Mouse (Mus musculus): ENCODE measurements around the gene Ms4a7. TPM values are rescaled to one million over a fixed set of nuclear protein-coding genes. Genes with fewer than 3 reads are reported as not detected.

Ms4a7 gene
- polyA plus RNA-seq (2015; fragmentation: Nextera tagmentation; extraction: Ambion mirVana), result 3.9 and 4.3 TPM in 2 replicates

DNA sequence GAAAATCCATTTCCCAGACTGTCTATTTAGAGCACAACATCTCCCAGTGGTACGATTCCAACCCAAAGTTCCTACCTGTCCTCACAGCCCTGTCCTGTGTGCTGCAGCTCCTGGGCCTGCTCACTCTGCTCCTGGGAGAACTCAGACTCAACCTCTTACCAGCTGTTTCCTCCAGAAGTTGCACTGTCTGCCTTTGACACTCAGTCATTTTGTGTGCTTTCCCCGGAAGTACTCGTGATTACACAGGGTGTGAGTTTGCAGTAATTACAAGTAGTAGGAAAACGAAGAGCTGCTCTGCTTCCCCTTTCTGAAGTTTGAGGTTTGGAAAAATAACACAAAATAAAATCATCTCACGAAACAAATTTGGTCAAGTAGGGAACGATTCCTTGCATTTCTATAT lies at the start of gene Ms4a7:
Gene Ms4a7, minus strand, starts transcription at position 215 of the 400 bp plus-strand sequence.
- Histone ChIP-seq H3K4me3 (no peak within 1 kb of the TSS), H3K4me1 (replicated peaks) (no peaks in the 10 kb centered on the region), H3K4me2 (no peak within 1 kb of the TSS), H3K9ac (no peak within 1 kb of the TSS), H3K9me3 (no peaks in the 10 kb centered on the region), H3K36me3 (no peaks in the 10 kb centered on the region), H3K27me3 (no peaks in the 10 kb centered on the region), H3K27ac (replicated peaks) (no peak within 1 kb of the TSS)
- no peak for ATAC-seq (ENCODE audit: low read depth)
- 86% methylated on average over 6 of the region's 6 CpGs for WGBS

DNA sequence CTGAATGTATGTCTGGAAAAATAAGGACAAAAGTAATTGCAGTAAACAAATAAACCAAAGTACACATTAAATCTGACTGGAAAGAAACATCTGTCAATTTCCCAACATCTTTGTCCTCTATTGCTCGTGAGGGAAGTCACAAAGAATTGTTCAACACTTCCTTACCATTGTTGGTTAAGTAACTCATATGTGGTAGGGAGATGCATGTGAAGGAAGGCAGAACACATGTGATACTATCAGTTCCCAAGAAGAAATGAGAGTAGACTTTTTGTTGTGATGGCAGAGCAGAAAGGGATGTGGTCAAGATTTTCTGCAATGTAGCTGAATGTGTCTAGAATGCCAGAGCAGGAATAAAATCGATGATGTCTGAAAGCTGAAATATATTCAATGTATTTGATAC lies 40.5 kb upstream of the Ms4a7 start:
- no peak for ATAC-seq (ENCODE audit: low read depth)
- H3K4me1 ChIP-seq (replicated peaks), result no peaks in the 10 kb centered on the region
- no peaks in the 10 kb centered on the region for H3K27me3 ChIP-seq
- H3K4me3 ChIP-seq, result no peak overlapping the region
- H3K4me2 ChIP-seq, result no peak overlapping the region
- WGBS, result 84% methylated on average over 2 of the region's 2 CpGs
- no peaks in the 10 kb centered on the region for H3K9me3 ChIP-seq
- no peaks in the 10 kb centered on the region for H3K36me3 ChIP-seq
- H3K9ac ChIP-seq, result no peak overlapping the region
- no peak overlapping the region for H3K27ac ChIP-seq (replicated peaks)

DNA sequence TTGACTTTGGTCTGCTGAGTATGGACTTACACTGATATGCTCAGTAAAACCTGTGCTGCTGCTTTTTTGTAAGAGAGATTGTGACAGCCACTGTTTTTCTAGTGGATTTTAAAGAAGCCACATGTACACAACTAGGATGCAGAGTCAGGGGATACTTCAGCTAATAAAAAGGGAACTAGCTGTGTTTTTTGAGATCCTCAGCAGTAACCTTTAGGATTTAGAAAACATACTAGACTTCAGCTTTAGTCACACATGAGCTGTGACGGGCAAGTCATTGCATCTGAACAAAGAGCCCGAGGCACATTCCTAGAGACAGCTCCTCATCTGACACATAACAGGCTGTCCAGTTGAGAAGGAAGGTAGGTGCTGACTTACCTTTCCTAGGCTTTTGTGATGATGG lies 39.3 kb upstream of the Ms4a7 start, which contains the start of gene Ms4a4a:
Gene Ms4a4a, plus strand, starts transcription at position 251 of the 400 bp plus-strand sequence.
- Histone ChIP-seq H3K4me3 (no peak within 1 kb of the TSS), H3K4me2 (no peak within 1 kb of the TSS)
- 86% methylated on average over 2 of the region's 2 CpGs for WGBS

DNA sequence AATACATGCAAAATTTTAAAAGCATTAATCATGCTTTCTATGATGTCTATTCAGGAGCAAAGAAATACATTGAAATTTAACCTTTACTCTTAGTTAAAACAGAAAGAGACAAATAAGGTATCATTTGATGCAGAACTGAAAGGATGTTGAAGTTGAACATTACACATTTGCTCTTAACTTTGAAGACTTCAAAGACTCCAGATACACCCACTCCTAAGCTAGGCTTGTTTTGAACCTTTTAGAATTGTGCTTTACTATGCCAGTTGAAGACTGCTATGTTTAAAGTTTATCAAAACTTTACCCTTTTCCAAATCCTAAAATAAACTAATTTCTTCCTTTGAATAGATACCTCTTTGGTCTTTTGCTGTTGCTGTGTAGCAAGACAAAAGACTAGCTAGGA lies 35.2 kb upstream of the Ms4a7 start:
- Histone ChIP-seq H3K9me3 (no peaks in the 10 kb centered on the region), H3K36me3 (no peaks in the 10 kb centered on the region), H3K4me2 (no peak overlapping the region), H3K27me3 (no peaks in the 10 kb centered on the region), H3K9ac (no peak overlapping the region), H3K27ac (replicated peaks) (no peak overlapping the region), H3K4me1 (replicated peaks) (no peaks in the 10 kb centered on the region), H3K4me3 (no peak overlapping the region)
- no peak for ATAC-seq (ENCODE audit: low read depth)

More for the DNA sequence above, 39.3 kb upstream of the Ms4a7 start, which contains the start of gene Ms4a4a:
- H3K27me3 ChIP-seq, result no peaks in the 10 kb centered on the region
- no peak within 1 kb of the TSS for H3K27ac ChIP-seq (replicated peaks)
- H3K36me3 ChIP-seq, result no peaks in the 10 kb centered on the region
- no peak within 1 kb of the TSS for H3K9ac ChIP-seq
- H3K4me1 ChIP-seq (replicated peaks), result no peaks in the 10 kb centered on the region
- no peak for ATAC-seq (ENCODE audit: low read depth)
- no peaks in the 10 kb centered on the region for H3K9me3 ChIP-seq

DNA sequence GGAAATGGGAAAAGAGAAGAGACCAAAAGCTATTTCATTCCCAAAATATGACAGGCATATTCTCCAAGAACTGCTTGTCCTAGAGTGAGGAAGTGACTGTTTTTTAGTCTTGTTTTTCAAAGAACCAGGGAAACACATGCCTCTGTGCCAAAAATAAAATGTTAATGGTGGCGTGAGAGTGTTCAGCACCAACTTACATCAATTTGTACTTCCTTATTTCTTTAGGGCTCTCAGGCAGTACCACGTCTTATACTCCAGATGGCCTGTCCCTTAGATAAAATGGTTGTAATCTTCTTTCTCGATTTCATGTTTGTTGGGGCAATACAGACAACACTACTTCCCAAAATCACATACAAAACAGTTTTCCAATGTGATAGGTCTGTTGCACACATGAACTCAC lies 32.4 kb upstream of the Ms4a7 start:
- H3K27ac ChIP-seq (replicated peaks), result no peak overlapping the region
- no peaks in the 10 kb centered on the region for H3K4me1 ChIP-seq (replicated peaks)
- 82% methylated on average over 3 of the region's 3 CpGs for WGBS
- no peak for ATAC-seq (ENCODE audit: low read depth)
- no peaks in the 10 kb centered on the region for H3K9me3 ChIP-seq
- no peak overlapping the region for H3K4me3 ChIP-seq
- no peaks in the 10 kb centered on the region for H3K36me3 ChIP-seq
- no peak overlapping the region for H3K9ac ChIP-seq
- H3K27me3 ChIP-seq, result no peaks in the 10 kb centered on the region
- no peak overlapping the region for H3K4me2 ChIP-seq

DNA sequence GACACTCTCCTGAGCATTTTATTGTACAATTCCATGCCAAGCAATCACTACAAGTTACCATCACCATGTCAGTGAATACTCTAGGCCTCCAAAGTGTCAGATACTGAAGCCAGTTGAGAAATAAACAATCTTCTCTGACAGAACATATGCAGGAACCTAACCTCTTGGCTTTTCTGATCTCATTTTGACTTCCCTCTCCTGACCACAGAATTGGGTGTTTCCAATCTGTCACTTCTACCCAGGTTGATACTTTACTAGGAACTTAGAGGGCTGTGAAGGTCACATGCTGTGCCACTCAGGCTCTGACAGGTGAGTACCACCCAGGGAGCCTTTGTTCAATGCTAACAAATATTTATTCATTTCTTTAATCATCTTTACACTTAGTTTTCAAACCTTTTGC lies 26.1 kb upstream of the Ms4a7 start:
- H3K4me1 ChIP-seq (replicated peaks), result no peaks in the 10 kb centered on the region
- H3K9me3 ChIP-seq, result no peaks in the 10 kb centered on the region
- no peak for ATAC-seq (ENCODE audit: low read depth)
- no peak overlapping the region for H3K9ac ChIP-seq
- H3K27ac ChIP-seq (replicated peaks), result no peak overlapping the region
- no peaks in the 10 kb centered on the region for H3K36me3 ChIP-seq
- H3K27me3 ChIP-seq, result no peaks in the 10 kb centered on the region
- H3K4me2 ChIP-seq, result no peak overlapping the region
- H3K4me3 ChIP-seq, result no peak overlapping the region

DNA sequence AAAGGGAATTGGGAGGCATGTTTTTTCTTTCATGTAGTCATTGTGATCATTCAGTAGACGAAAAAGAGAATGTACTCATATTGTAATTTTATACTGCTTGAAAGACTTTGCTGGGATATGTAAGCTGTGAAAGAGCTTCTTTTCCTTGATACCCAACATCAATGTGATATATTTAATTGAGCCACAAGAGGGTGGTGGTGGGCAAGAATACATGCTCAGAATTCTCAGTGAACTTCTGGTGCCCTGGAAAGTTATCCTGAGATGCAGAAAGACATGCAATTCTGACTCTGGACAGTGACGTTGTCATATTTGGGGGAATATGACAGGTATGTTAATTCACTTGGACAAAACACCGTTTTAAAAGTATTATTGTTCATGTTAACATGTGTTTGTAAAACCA lies 24.2 kb upstream of the Ms4a7 start:
- no peak for ATAC-seq (ENCODE audit: low read depth)
- H3K4me1 ChIP-seq (replicated peaks), result no peaks in the 10 kb centered on the region
- no peak overlapping the region for H3K4me2 ChIP-seq
- 70% methylated on average over 3 of the region's 3 CpGs for WGBS
- H3K9me3 ChIP-seq, result no peaks in the 10 kb centered on the region
- H3K4me3 ChIP-seq, result no peak overlapping the region
- H3K36me3 ChIP-seq, result no peaks in the 10 kb centered on the region
- no peak overlapping the region for H3K9ac ChIP-seq
- no peaks in the 10 kb centered on the region for H3K27me3 ChIP-seq
- no peak overlapping the region for H3K27ac ChIP-seq (replicated peaks)

DNA sequence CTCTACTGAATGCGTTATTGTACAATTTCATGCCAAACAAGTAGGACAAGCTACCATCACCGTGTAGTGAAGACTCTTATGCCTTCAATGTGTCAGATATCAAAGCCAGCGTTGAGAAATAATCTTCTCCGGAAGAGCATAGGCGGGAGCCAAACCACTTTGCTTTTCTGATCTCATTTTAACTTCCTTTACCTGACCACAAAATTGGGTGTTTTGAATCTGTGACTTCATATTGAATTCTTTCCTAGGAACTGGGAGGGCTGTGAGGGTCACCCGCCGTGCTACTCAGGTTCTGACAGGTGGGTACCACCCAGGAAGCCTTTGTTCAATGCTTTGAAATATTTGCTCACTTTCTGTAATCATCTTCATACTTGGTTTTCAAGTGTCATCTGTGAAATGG lies 19.8 kb upstream of the Ms4a7 start:
- no peak overlapping the region for H3K4me3 ChIP-seq
- WGBS, result 91% methylated on average over 7 of the region's 7 CpGs
- no peak overlapping the region for H3K27ac ChIP-seq (replicated peaks)
- H3K4me2 ChIP-seq, result no peak overlapping the region
- H3K27me3 ChIP-seq, result no peaks in the 10 kb centered on the region
- H3K4me1 ChIP-seq (replicated peaks), result no peaks in the 10 kb centered on the region
- H3K9ac ChIP-seq, result no peak overlapping the region
- ATAC-seq (ENCODE audit: low read depth), result no peak
- no peaks in the 10 kb centered on the region for H3K36me3 ChIP-seq
- no peaks in the 10 kb centered on the region for H3K9me3 ChIP-seq

DNA sequence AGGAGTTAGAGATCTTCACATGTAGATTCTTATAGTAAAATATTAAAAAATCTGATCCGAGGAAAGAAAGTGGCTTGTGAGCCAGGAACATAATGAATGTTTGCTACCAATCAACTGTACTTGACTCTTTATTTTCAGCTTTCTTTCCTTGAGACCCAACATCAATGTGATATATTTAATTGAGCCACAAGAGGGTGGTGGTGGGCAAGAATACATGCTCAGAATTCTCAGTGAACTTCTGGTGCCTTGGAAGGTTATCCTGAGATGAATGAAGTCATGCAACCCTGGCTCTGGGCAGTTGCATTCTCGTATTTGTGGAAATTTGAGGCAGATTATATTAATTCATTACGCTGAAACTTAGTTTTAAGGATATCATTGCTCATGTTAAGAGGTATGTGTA lies 15.9 kb upstream of the Ms4a7 start:
- H3K9me3 ChIP-seq, result no peaks in the 10 kb centered on the region
- H3K4me2 ChIP-seq, result no peak overlapping the region
- H3K36me3 ChIP-seq, result no peaks in the 10 kb centered on the region
- H3K27ac ChIP-seq (replicated peaks), result no peak overlapping the region
- no peak overlapping the region for H3K9ac ChIP-seq
- no peak for ATAC-seq (ENCODE audit: low read depth)
- H3K27me3 ChIP-seq, result no peaks in the 10 kb centered on the region
- H3K4me3 ChIP-seq, result no peak overlapping the region
- 57% methylated on average over 3 of the region's 3 CpGs for WGBS
- H3K4me1 ChIP-seq (replicated peaks), result no peaks in the 10 kb centered on the region

DNA sequence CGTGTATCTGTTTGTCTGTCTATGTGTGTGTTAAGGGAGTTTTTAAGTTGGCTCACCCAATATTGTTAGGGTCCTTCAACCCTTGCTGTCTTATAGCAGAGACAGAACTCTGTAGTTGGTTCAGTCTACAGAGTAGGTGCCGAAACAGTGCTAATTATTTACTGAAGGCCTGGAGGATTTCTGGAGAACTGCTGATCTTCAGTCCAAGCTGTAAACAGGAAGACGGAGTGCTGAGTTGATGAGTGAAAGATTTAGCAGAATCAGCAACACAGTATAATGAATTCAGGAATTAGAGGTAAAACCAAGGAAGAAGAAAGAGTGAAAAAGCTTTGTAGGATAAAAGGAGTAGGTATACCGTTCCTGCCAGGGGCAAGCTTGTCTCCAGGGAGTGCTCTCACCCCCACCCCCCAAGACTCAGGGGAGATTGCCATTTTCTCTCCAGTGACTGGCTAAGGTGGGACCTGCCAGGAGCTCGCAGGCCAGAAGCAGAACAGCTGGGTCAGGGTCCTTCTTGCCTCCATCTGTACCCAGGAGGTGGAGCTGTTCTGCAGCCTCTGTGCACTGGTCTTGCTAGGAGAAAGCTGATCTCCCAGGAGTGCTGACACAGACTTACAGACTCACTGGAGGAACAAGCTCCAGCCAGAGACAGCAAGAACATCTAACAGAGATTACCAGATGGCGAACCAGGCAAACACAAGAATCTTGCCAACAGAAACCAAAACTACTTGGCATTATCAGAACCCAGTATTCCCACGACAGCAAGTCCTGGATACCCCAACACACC lies 13.9 kb upstream of the Ms4a7 start:
- H3K4me1 ChIP-seq (replicated peaks), result no peaks in the 10 kb centered on the region
- no peak overlapping the region for H3K9ac ChIP-seq
- H3K4me2 ChIP-seq, result no peak overlapping the region
- no peak overlapping the region for H3K27ac ChIP-seq (replicated peaks)
- WGBS, result 72% methylated on average over 7 of the region's 7 CpGs
- H3K36me3 ChIP-seq, result no peaks in the 10 kb centered on the region
- no peaks in the 10 kb centered on the region for H3K9me3 ChIP-seq
- H3K27me3 ChIP-seq, result no peaks in the 10 kb centered on the region
- H3K4me3 ChIP-seq, result no peak overlapping the region
- no peak for ATAC-seq (ENCODE audit: low read depth)

DNA sequence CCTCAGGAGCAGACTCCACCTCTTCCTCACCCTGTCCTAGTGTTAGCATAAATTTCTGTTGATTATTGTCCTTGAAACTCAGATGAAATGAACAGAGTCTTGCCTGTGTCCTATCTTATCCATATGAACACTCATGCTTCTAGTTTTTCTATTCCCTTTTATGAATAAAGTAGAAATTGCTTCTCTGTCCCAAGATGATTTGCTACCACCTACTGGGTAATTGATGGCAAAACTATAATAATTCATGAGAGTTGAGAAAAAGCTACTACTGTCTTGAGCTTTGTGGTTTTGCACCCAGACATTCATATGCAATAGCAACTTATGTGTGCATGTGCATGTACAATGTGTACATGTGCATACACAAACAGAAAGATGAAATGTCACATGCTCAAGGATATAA lies 8.0 kb upstream of the Ms4a7 start:
- Histone ChIP-seq H3K9ac (no peak overlapping the region), H3K4me1 (replicated peaks) (no peaks in the 10 kb centered on the region), H3K27ac (replicated peaks) (no peak overlapping the region), H3K36me3 (no peaks in the 10 kb centered on the region), H3K4me3 (no peak overlapping the region), H3K4me2 (no peak overlapping the region), H3K27me3 (no peaks in the 10 kb centered on the region), H3K9me3 (no peaks in the 10 kb centered on the region)
- no peak for ATAC-seq (ENCODE audit: low read depth)

DNA sequence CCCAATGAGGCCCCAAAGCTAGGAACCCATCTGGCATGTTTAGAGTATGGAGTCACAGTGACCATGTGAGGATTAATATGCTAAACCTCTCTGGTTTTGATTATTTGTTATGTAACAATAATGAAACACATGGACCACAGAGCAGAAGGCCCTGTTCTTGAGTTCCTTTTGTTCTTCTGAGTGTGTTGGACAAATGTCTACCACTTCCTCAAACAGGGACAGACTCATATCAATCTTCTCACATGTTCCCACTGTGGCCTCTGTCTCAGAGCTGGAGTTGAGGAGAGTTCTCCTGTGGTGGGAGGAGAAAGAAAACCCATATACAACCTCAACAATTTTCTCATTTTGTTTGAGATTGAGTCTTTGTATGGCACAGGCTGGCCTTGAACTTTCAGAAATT lies 7.2 kb upstream of the Ms4a7 start:
- Histone ChIP-seq H3K4me1 (replicated peaks) (no peaks in the 10 kb centered on the region), H3K27ac (replicated peaks) (no peak overlapping the region), H3K36me3 (no peaks in the 10 kb centered on the region), H3K9ac (no peak overlapping the region), H3K4me2 (no peak overlapping the region), H3K27me3 (no peaks in the 10 kb centered on the region), H3K9me3 (no peaks in the 10 kb centered on the region), H3K4me3 (no peak overlapping the region)
- no peak for ATAC-seq (ENCODE audit: low read depth)

DNA sequence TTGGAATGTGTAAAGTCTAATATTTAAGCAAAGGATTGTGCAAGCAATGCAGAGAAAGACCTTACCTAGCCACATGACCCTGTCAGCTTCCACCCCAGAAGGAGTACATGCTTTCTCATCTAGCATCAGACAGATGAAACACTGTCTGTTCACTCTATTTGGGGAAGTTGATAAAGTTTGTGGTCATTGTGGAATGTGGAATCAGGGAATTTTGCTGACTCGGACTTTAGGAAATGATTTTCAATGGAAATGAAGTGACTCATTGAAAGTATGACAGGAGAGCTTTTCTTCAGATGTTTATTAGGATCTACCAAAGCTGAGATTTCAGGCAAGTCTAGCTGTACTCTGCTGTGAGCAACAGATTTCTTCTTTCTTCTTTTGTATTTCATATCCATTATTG lies 14.8 kb downstream of the Ms4a7 start:
- WGBS, result 84% methylated on average over 1 of the region's 1 CpGs
- H3K4me1 ChIP-seq (replicated peaks), result no peaks in the 10 kb centered on the region
- H3K4me3 ChIP-seq, result no peak overlapping the region
- H3K27ac ChIP-seq (replicated peaks), result no peak overlapping the region
- no peak for ATAC-seq (ENCODE audit: low read depth)
- H3K4me2 ChIP-seq, result no peak overlapping the region
- H3K9me3 ChIP-seq, result no peaks in the 10 kb centered on the region
- no peak overlapping the region for H3K9ac ChIP-seq
- no peaks in the 10 kb centered on the region for H3K36me3 ChIP-seq
- no peaks in the 10 kb centered on the region for H3K27me3 ChIP-seq
